Mouse (Mus musculus) kidney, adult 2 months (tissue): Measurements from ENCODE around the gene Gm10638. TPM values are rescaled to one million over a fixed set of nuclear protein-coding genes. Genes with fewer than 3 reads are reported as not detected.

Experiments used
- DNase-seq: peaks from one replicate; pipeline ENCODE4 v3.0.0; 2021
- H3K27ac ChIP-seq: fragments of 200-500 bp; 2 replicates; pipeline ENCODE4 v1.5.1; 2012; ENCODE audit warnings: low read depth, low read length, control low read depth, inconsistent platforms; ENCODE audit not compliant: insufficient read depth
- H3K27me3 ChIP-seq: fragments of 200-500 bp; replicated peaks from 2 replicates; pipeline ENCODE4 v1.6.1; 2012; ENCODE audit warnings: mild to moderate bottlenecking, moderate library complexity, low read length, inconsistent platforms; ENCODE audit not compliant: control insufficient read depth, insufficient read depth
- H3K36me3 ChIP-seq: fragments of 200-500 bp; 2 replicates; pipeline ENCODE4 v1.6.1; 2012; ENCODE audit warnings: mild to moderate bottlenecking, moderate library complexity, low read length, inconsistent platforms; ENCODE audit not compliant: control insufficient read depth, insufficient read depth
- H3K4me1 ChIP-seq: fragments of 200-500 bp; 2 replicates; pipeline ENCODE4 v1.6.1; 2011; ENCODE audit warnings: low read length; ENCODE audit not compliant: control insufficient read depth, insufficient read depth
- H3K4me3 ChIP-seq: fragments of 200-500 bp; 2 replicates; pipeline ENCODE4 v1.5.1; 2011; ENCODE audit warnings: mild to moderate bottlenecking, low read depth, low read length, control low read depth; ENCODE audit not compliant: insufficient read depth
- CTCF ChIP-seq: fragments of 200-500 bp; conservative IDR thresholded peaks from 2 replicates; pipeline ENCODE4 v1.5.1; 2011; ENCODE audit warnings: low read depth, mild to moderate bottlenecking, control low read depth, low read length, moderate library complexity, mixed read lengths; ENCODE audit not compliant: insufficient read depth, insufficient read length
- POLR2A ChIP-seq: fragments of 200-500 bp; IDR thresholded peaks from one replicate; pipeline ENCODE4 v1.6.1; 2011; ENCODE audit warnings: low read depth, low read length, control low read depth
- whole genome bisulfite sequencing: fragments of 180-500 bp; shearing (Covaris S2); methylation state at CpG from one replicate; pipeline ENCODE4 v1.1.7; 2018; 5-methylcytosine and 5-hydroxymethylcytosine counted together
- polyA plus RNA-seq: library from polyadenylated mRNA; depleted of rRNA; stranded (reverse); fragments of >200 nt; gene quantifications from 2 replicates; pipeline ENCODE4 v1.2.3, GENCODE M21; 2012

The Gm10638 gene
- polyA plus RNA-seq, 1 experiment = 1.5 TPM

- Histone ChIP-seq H3K27ac (no peak overlapping the region), H3K4me3 (no peak overlapping the region), H3K36me3 (no peaks in the 10 kb centered on the region), H3K4me1 (peaks cover 7% of the 10 kb centered on the region; the same call in 1 of the 2 replicates), H3K27me3 (no peaks in the 10 kb centered on the region)
- DNase-seq = no peak
- TF ChIP-seq CTCF (no peak), POLR2A (no peak)
- 40% methylated on average over 2 of the region's 2 CpGs for WGBS
Observed at GRCm38 (mm10) chr8:86749842-86750241, 4.3 kb downstream of the Gm10638 start.

GRCm38 (mm10) chr8:86756948-86757733, 11.6 kb downstream of the Gm10638 start:
- H3K36me3 ChIP-seq = no peaks in the 10 kb centered on the region
- H3K27me3 ChIP-seq = no peaks in the 10 kb centered on the region
- H3K4me1 ChIP-seq = peaks cover 12% of the 10 kb centered on the region; the same call in 1 of the 2 replicates
- H3K4me3 ChIP-seq = 0 out of 2 replicates have a peak overlapping the region, but pooled peaks have one; percentile 10
- no peak for TF ChIP-seq CTCF
- DNase-seq = peak; percentile 83
- H3K27ac ChIP-seq = peak overlapping the region; percentile 13
- WGBS = 28% methylated on average over 23 of the region's 23 CpGs

- no peak for DNase-seq
- H3K4me1 ChIP-seq = peaks cover 12% of the 10 kb centered on the region; the same call in 1 of the 2 replicates
- H3K4me3 ChIP-seq = no peak overlapping the region
- H3K27ac ChIP-seq = no peak overlapping the region; the same call in 1 of the 2 replicates
- H3K36me3 ChIP-seq = no peaks in the 10 kb centered on the region
- no peaks in the 10 kb centered on the region for H3K27me3 ChIP-seq
- TF ChIP-seq POLR2A = no peak
- TF ChIP-seq CTCF = no peak
- WGBS = 62% methylated on average over 3 of the region's 3 CpGs
Observed at GRCm38 (mm10) chr8:86758651-86759050, 13.2 kb downstream of the Gm10638 start.

GRCm38 (mm10) chr8:86759090-86759491, 13.6 kb downstream of the Gm10638 start:
- 41% methylated on average over 4 of the region's 4 CpGs for WGBS
- Histone ChIP-seq H3K36me3 (no peaks in the 10 kb centered on the region), H3K27ac (no peak overlapping the region), H3K4me1 (peaks cover 12% of the 10 kb centered on the region; the same call in 1 of the 2 replicates), H3K27me3 (no peaks in the 10 kb centered on the region), H3K4me3 (no peak overlapping the region)
- DNase-seq = peak; percentile 50
- TF ChIP-seq POLR2A = no peak
- no peak for TF ChIP-seq CTCF

GRCm38 (mm10) chr8:86760746-86761145, 15.2 kb downstream of the Gm10638 start:
- H3K4me3 ChIP-seq = no peak overlapping the region
- WGBS = 72% methylated on average over 6 of the region's 6 CpGs

GRCm38 (mm10) chr8:86762806-86763205, 17.3 kb downstream of the Gm10638 start:
- no peaks in the 10 kb centered on the region for H3K27me3 ChIP-seq
- TF ChIP-seq CTCF (no peak), POLR2A (no peak)
- no peak overlapping the region for H3K4me3 ChIP-seq
- 85% methylated on average over 5 of the region's 5 CpGs for WGBS
- DNase-seq = no peak
- no peaks in the 10 kb centered on the region for H3K36me3 ChIP-seq
- H3K4me1 ChIP-seq = peaks cover 15% of the 10 kb centered on the region
- no peak overlapping the region for H3K27ac ChIP-seq

More at GRCm38 (mm10) chr8:86760746-86761145, 15.2 kb downstream of the Gm10638 start:
- Histone ChIP-seq H3K27ac (no peak overlapping the region), H3K36me3 (no peaks in the 10 kb centered on the region), H3K4me1 (peaks cover 12% of the 10 kb centered on the region; the same call in 1 of the 2 replicates), H3K27me3 (no peaks in the 10 kb centered on the region)
- no peak for TF ChIP-seq CTCF
- no peak for TF ChIP-seq POLR2A
- peak; percentile 31 for DNase-seq

- WGBS = 89% methylated on average over 10 of the region's 10 CpGs
- H3K36me3 ChIP-seq = no peaks in the 10 kb centered on the region
Observed at GRCm38 (mm10) chr8:86765155-86765554, 19.7 kb downstream of the Gm10638 start.

More at GRCm38 (mm10) chr8:86765155-86765554, 19.7 kb downstream of the Gm10638 start:
- no peak overlapping the region for H3K27ac ChIP-seq
- DNase-seq = no peak
- H3K4me3 ChIP-seq = no peak overlapping the region
- H3K4me1 ChIP-seq = peaks cover 12% of the 10 kb centered on the region
- no peak for TF ChIP-seq CTCF
- TF ChIP-seq POLR2A = no peak
- H3K27me3 ChIP-seq = no peaks in the 10 kb centered on the region
